8 mouse cellular contexts compared by ENCODE assay signal in genomic region chr7:27449256-27449862, GRCm38 (mm10). TPM values are rescaled to one million over a fixed set of nuclear protein-coding genes. Genes with fewer than 3 reads are reported as not detected.
DNase-seq lines count a peak whose midpoint lies in the region; ATAC-seq and TF ChIP-seq lines count a peak whose summit lies in the region.

No protein-coding gene starts in this region.

- H3K9me3 ChIP-seq in liver, embryonic 14.5 days (ENCODE audit: control insufficient read depth, low read length), result no peaks in the 10 kb centered on the region

- H3K27ac ChIP-seq in liver, embryonic 14.5 days, result peak overlapping the region; percentile 99

- CTCF ChIA-PET in Patski (lab: Charles Lee), result interaction anchor here (1.2 to 1.9 kb wide), 4 partner anchors 16 to 117 kb away, joined by 3 to 5 read pairs (median 4); no protein-coding TSS in a partner anchor

- in situ Hi-C loops in Patski (cut with MboI; ENCODE audit: low pct_unique_long_range_greater_than_20kb), result loop anchor here (5.0 kb wide), 1 partner anchor 58 kb away; no protein-coding TSS in a partner anchor

- 9% methylated on average over 10 of the region's 10 CpGs for WGBS in liver, embryonic 14.5 days (ENCODE audit: insufficient replicate concordance)

- no peak for ATAC-seq in Patski
- ATAC-seq in liver, embryonic 14.5 days (ENCODE audit: insufficient read depth), result peak; percentile 24; the same call in 1 of the 2 replicates
- ATAC-seq in inflammation-experienced regulatory T-cells, adult 6 months, result no peak

- peak overlapping the region; percentile 99 for H3K9ac ChIP-seq in liver, embryonic 14.5 days (replicated peaks)

- POLR2A ChIA-PET in Patski (lab: Charles Lee), result interaction anchor here (0.6 to 1.2 kb wide), 2 partner anchors 39 to 1139 kb away, joined by 3 to 7 read pairs; no protein-coding TSS in a partner anchor

- H3K36me3 ChIP-seq in liver, embryonic 14.5 days (replicated peaks; ENCODE audit: control insufficient read depth, insufficient read depth, low read depth), result peaks cover 49% of the 10 kb centered on the region

- peak overlapping the region; percentile 98 to 100 for H3K4me3 ChIP-seq in liver, embryonic 14.5 days (ENCODE audit: insufficient read depth in 1 of 2, low read depth in 2 of 2, low read length in 2 of 2)

- peak overlapping the region; percentile 99 for H3K4me2 ChIP-seq in liver, embryonic 14.5 days (ENCODE audit: low read depth)

- peak; percentile 15 to 28 for DNase-seq in CD8-positive naive resting alpha-beta T cell, adult 2 months (ENCODE audit: low read depth in 2 of 2, low spot score in 2 of 2)
- DNase-seq in Patski (ENCODE audit: low read depth, low spot score), result no peak
- peak; percentile 80 to 87 for DNase-seq in cerebellum, postnatal 25 days
- peak; percentile 83 for DNase-seq in heart, adult 8-10 months (ENCODE audit: low spot score)
- DNase-seq in kidney, postnatal 36 days, result peak; percentile 67 to 86
- peak; percentile 69 to 81 (median 70) for DNase-seq in liver, embryonic 14.5 days (ENCODE audit: low read depth in 3 of 3, low spot score in 3 of 3)
- peak; percentile 73 for DNase-seq in right cerebral cortex, postnatal 14 days

- TF ChIP-seq CTCF in Patski (IDR thresholded peaks at IDR 0.05), result peak; percentile 70
- TF ChIP-seq CTCF in liver, embryonic 14.5 days (IDR thresholded peaks at IDR 0.05; ENCODE audit: low read depth), result peak; percentile 81

- H3K27me3 ChIP-seq in Patski, result peaks cover 13% of the 10 kb centered on the region
- H3K27me3 ChIP-seq in liver, embryonic 14.5 days (ENCODE audit: control insufficient read depth, insufficient read depth, low read length), result peaks cover 27% of the 10 kb centered on the region

- TF ChIP-seq EP300 in liver, embryonic 14.5 days (IDR thresholded peaks at IDR 0.05; ENCODE audit: low read depth), result no peak

- peaks cover 40 to 41% of the 10 kb centered on the region in 2 experiments for H3K4me1 ChIP-seq in liver, embryonic 14.5 days (replicated peaks; ENCODE audit: control insufficient read depth in 2 of 2, insufficient read depth in 2 of 2, low read length in 1 of 2)

RNA-seq across cellular contexts. Expression of gene Blvrb, which starts 1.6 kb away (rescaled TPM):
- 20.3 TPM for polyA plus RNA-seq in Patski (2021)
- total RNA-seq in heart, adult 8-10 months (2022), result 10 to 100 TPM; 27.7 to 29.2 (median 29.0) TPM
- polyA plus RNA-seq in liver, embryonic 14.5 days (2012; rRNA removed), result 673 and 878 TPM in 2 replicates
- polyA plus RNA-seq in liver, embryonic 14.5 days (2014; fragmentation: Nextera tagmentation; extraction: Ambion mirVana), result 1,114 and 1,162 TPM in 2 replicates
- polyA plus RNA-seq in inflammation-experienced regulatory T-cells, adult 6 months (2017; shearing (Covaris generic)), result 10 to 100 TPM in 2 of 3 experiments, 1 to 10 TPM in 1; 6.0 to 21.7 (median 17.0) TPM

RNA-seq across cellular contexts. Expression of gene Sptbn4, which starts 1.9 kb away (rescaled TPM):
- 0.13 TPM for polyA plus RNA-seq in Patski (2021)
- total RNA-seq in heart, adult 8-10 months (2022), result under 1 TPM; 0.22 to 0.49 (median 0.30) TPM
- polyA plus RNA-seq in liver, embryonic 14.5 days (2012; rRNA removed), result 0.06 TPM in 2 replicates
- polyA plus RNA-seq in liver, embryonic 14.5 days (2014; fragmentation: Nextera tagmentation; extraction: Ambion mirVana), result 0.05 and 0.06 TPM in 2 replicates
- polyA plus RNA-seq in inflammation-experienced regulatory T-cells, adult 6 months (2017; shearing (Covaris generic)), result under 1 TPM; 0.12 to 0.23 (median 0.13) TPM

RNA-seq across cellular contexts. Expression of gene Sertad3, which starts 24.2 kb away (rescaled TPM):
- 9.1 TPM for polyA plus RNA-seq in Patski (2021)
- total RNA-seq in heart, adult 8-10 months (2022), result 1 to 10 TPM; 4.8 to 5.7 (median 5.6) TPM
- 22.6 and 24.0 TPM in 2 replicates for polyA plus RNA-seq in liver, embryonic 14.5 days (2012; rRNA removed)
- polyA plus RNA-seq in liver, embryonic 14.5 days (2014; fragmentation: Nextera tagmentation; extraction: Ambion mirVana), result 22.5 and 25.3 TPM in 2 replicates
- polyA plus RNA-seq in inflammation-experienced regulatory T-cells, adult 6 months (2017; shearing (Covaris generic)), result 10 to 100 TPM; 37.6 to 53.5 (median 42.6) TPM

RNA-seq across cellular contexts. Expression of gene Sertad1, which starts 37.4 kb away (rescaled TPM):
- polyA plus RNA-seq in Patski (2021), result 27.6 TPM
- total RNA-seq in heart, adult 8-10 months (2022), result 10 to 100 TPM in 3 of 4 experiments, 1 to 10 TPM in 1; 8.4 to 11.5 (median 10.2) TPM
- polyA plus RNA-seq in liver, embryonic 14.5 days (2012; rRNA removed), result 9.9 and 13.5 TPM in 2 replicates
- 19.7 and 20.3 TPM in 2 replicates for polyA plus RNA-seq in liver, embryonic 14.5 days (2014; fragmentation: Nextera tagmentation; extraction: Ambion mirVana)
- polyA plus RNA-seq in inflammation-experienced regulatory T-cells, adult 6 months (2017; shearing (Covaris generic)), result 10 to 100 TPM; 38.7 to 44.4 (median 40.2) TPM

RNA-seq across cellular contexts. Expression of gene Prx, which starts 49.8 kb away (rescaled TPM):
- 4.4 TPM for polyA plus RNA-seq in Patski (2021)
- 1 to 10 TPM in 1 of 4 experiments, under 1 TPM in 3; 0.75 to 1.0 (median 0.80) TPM for total RNA-seq in heart, adult 8-10 months (2022)
- 0.55 and 0.73 TPM in 2 replicates for polyA plus RNA-seq in liver, embryonic 14.5 days (2012; rRNA removed)
- polyA plus RNA-seq in liver, embryonic 14.5 days (2014; fragmentation: Nextera tagmentation; extraction: Ambion mirVana), result 0.23 and 0.29 TPM in 2 replicates
- under 1 TPM; 0.24 to 0.52 (median 0.30) TPM for polyA plus RNA-seq in inflammation-experienced regulatory T-cells, adult 6 months (2017; shearing (Covaris generic))

Comparison
In these comparisons a context has a peak if more than half of its experiments do, and no peak if none do; other contexts are left out.
1. RNA of gene Blvrb, which starts 1.6 kb away (polyA plus RNA-seq): 673 to 1,162 TPM in liver, embryonic 14.5 days; 20.3 TPM in Patski (single experiment) and 6.0 to 21.7 TPM in inflammation-experienced regulatory T-cells, adult 6 months; every median in the first group is over 10 times any median in the second.